Mouse (Mus musculus) spleen, embryonic (tissue): ENCODE measurements at regions not wholly inside any gene's neighbourhood (a gene's known extent, or its start where the extent isn't known, plus 50 kb on each side); places are given as distances from the start of the nearest gene placed in this dataset.

Source experiments
- CTCF ChIA-PET: fragments of 350-600 bp; sonication (Branson Sonifier 250); formaldehyde crosslinking; loops from one replicate; lab custom pipeline; 2022; lab: Charles Lee

- CTCF ChIA-PET: no interaction called here
These were observed 157.7 kb upstream of the 4930535I16Rik start for GRCm38 (mm10) chr4:124075551-124075950.

- CTCF ChIA-PET: no interaction called here
These were observed 155.8 kb upstream of the 4930535I16Rik start for GRCm38 (mm10) chr4:124073646-124074045.

- CTCF ChIA-PET: no interaction called here
These were observed 146.8 kb upstream of the 4930535I16Rik start for GRCm38 (mm10) chr4:124064601-124065000.

DNA sequence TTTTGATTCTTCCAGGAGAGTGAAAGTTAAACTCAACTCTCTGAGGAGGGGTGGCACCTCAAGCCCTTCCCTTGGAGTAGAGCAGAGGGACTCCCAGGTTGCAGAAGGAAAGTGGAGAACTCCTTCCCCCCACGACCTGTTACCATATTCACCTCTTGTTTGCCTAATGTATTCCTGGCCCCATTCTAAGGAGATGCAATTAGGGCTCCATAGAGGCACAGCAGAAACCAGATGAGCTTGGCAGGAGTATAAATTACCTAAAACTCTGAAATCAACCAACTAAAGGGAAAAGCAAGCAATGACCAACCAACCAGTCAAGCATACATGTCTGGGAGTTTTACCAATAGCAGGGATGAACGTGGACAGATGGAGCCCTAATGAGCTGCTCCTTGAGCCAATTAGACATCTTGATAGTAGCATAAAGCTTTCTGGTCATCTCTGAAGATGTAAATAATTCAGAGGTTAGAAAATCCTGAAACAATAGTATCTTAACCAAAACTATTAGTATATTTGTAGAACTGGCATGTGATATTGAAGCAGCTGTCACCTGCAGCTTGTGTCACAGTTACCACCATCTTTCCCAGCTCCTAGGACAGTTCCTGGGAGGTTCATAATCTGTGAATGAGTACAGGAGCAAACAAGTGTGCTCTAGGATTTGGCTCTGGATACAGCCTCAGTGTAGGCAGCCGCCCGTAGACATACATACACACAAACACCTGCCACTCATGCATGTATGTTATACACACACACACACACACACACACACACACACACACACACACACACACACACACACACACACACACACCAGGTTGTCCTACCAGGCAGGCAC lies 145.7 kb upstream of the 4930535I16Rik start:
- CTCF ChIA-PET: interaction anchor here (0.6 kb wide), 1 partner anchor 89 kb away, joined by 3 read pairs; no protein-coding TSS in a partner anchor

DNA sequence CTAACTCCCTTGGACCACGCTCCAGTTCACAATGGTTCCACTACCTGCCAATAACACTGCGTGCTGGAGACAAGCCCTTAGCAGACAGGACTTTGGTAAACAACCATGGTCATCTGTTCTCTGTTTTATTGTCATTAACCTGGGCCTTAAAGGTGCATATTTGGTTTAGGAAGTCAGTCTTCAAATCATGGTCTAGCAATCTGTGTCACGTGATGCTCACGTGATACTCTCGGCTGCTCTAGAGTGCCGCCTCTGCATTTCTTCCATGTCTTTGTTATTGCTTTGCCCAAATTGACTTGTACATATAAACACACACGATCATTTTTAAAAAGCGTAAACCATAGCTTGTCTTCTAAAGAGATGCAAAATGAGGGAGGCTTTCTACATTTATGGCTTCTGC lies 139.8 kb upstream of the 4930535I16Rik start:
- CTCF ChIA-PET: no interaction called here

- CTCF ChIA-PET: no interaction called here
These were observed 136.5 kb upstream of the 4930535I16Rik start for GRCm38 (mm10) chr4:124054240-124054760.

DNA sequence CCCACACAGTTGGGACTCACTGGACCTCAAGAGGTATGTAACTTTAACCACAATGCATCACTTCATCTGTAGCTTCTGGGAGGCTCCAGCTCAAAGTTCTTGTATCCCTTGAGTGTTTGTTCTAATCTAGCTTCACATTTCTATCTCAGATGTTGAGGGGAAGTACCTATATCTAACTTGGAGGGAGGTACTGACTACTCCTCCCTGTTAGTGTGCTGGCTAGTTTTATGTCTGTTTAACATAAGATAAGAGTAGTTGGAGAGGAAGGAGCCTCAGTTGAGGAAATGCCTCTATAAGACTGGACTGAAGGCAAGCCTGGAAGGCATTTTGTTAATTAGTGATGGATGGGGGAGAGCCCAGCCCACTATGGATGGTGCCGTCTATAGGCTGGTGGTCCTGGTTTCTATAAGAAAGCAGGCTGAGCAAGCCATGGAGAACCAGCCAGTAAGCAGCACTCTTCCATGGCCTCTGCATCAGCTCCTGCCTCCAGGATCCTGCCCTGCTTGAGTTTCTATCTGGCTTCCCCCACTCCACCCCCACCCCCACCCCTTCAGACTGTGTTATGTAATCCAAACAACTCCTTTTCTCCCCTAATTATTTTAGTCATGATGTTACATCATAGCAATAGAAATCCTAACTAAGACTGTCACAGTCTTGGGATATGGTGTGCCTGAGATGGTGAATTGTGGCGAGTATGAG lies 135.7 kb upstream of the 4930535I16Rik start:
- CTCF ChIA-PET: no interaction called here

DNA sequence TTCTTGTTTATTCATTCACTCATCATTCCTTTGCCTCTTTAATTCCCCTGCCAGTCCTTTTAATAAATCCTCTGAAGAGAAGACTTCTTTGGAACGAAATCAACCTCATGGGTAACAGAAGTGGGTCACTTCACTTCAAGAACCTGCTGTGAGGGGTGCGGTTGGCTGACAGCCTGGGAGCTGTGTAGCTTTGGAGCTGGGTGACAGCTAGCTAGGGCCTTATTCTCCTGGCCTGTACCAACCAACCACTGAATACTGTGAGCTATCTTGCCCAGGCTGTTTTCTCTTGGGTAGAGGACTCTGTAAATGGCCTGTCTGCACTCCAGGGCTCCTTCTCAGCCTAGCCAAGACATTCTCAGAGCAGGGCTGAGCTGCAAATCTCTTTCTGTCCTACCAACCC lies 134.6 kb upstream of the 4930535I16Rik start:
- CTCF ChIA-PET: no interaction called here

GRCm38 (mm10) chr4:124048348-124048831 lies 130.6 kb upstream of the 4930535I16Rik start:
- CTCF ChIA-PET: no interaction called here

DNA sequence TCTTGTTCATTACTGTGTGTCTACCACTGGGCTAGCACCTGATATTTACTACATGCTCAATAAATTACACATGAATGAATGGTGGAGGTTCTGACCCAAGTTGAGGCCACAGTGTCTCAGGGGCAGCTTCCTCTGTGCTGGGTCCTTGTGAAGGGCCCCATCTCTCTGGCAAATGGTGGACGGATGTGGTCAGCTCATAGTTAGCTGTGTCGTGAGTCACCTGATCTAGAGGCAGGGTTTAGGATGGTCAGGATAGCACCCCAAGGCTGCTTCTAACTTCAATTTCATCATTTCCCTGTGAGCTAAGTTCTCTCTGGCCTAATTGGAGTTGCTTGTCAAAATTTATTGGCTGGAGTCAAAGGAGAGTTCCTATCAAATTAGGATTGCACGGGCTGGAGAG lies 130.1 kb upstream of the 4930535I16Rik start:
- CTCF ChIA-PET: no interaction called here

DNA sequence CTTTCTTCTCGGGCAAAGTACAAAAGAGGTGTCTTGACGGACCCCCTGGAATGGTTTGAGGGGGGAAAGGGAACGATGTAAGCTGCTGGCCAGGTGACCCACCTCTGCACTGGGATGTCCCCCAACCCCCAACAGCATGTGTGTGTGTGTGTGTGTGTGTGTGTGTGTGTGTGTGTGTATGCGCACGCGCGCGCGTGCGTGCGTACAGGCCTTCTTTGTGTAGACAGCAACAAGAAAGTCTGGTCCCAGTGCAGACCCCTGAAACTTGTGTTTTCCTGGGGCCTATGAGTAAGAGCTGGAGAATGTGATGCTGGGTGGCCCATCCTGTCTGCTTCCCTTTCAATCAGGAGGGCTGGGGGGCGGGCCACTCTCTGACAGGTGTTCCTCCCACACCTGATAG lies 118.7 kb upstream of the 4930535I16Rik start:
- CTCF ChIA-PET: no interaction called here

DNA sequence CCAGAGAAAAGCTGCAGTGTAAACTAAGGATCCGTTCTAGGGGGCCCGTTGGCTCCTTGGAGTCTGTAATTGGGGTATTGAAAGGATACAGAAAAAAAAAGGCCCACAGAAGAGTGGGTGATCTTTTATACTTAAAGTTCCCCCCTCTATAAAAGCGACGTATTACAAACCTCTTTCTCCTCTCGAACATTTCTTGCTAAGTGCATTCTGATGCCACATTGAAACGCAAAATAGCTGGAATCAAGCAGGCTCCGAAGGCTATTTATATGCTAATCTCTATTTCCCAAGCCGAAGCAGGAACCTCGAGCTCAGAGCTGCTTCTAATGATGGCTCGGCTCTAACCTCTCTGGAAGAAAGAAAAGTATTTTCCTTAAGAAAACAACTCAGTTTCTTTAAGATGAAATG lies 117.8 kb upstream of the 4930535I16Rik start:
- CTCF ChIA-PET: no interaction called here

DNA sequence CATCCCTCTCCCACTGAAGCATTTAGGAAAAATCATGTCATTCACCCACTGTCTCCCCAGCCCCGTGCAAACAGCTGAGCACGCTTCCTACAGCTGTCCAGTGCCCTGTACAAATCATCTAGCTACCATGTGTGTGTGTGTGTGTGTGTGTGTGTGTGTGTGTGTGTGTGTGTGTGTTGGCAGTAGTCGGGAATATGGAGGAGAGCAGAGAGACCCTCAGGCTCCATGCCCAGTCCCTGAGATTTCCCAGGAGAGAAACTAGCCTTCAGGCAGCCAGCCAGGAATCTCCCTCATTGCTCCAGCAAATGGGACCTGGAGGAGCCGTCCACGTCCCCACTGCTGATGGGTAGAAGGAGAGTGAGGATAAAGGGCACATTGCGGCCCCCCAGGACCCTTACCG lies 117.4 kb upstream of the 4930535I16Rik start:
- CTCF ChIA-PET: interaction anchor here (0.6 kb wide), 1 partner anchor 73 kb away, joined by 4 read pairs; no protein-coding TSS in a partner anchor

DNA sequence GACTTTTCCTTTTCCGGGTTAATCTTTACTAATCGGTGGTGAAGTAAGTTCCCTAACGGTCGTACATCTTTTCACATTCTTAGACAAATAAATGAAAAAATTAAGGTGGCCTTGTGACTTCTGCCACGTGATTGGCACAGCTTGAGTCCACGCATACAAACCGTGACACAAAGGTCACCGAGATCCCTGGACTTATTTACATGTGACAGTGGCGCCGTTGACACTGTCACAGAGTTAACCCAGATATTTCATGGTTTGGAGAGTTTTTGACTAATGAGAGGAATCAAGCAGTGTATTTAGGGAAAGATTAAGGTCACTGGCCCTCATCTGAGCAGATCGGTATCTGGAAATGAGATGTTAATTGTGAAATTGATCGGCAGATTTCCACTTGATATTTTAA lies 110.2 kb upstream of the 4930535I16Rik start:
- CTCF ChIA-PET: no interaction called here

- CTCF ChIA-PET: no interaction called here
These were observed 98.6 kb upstream of the 4930535I16Rik start for GRCm38 (mm10) chr4:124016401-124016800.

DNA sequence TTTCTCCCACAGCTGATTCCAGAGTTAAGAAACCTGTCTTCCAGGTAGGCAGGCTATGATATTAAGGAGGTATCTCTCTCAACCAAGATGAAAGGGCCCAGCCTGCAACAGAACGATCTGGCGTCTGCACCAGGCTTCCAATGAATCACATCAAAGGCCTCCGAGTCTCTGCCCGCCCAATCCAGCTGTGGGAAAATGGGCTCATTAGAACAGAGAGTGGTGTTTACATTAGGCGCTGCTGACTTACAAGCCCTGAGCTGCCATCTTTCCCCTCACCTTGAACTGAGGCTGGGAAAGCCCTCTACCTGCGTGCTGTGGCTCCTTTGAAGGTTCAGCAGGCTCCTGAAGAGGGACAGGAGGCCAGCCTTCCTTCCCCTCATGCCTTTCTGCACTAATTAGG lies 97.5 kb upstream of the 4930535I16Rik start:
- CTCF ChIA-PET: no interaction called here

DNA sequence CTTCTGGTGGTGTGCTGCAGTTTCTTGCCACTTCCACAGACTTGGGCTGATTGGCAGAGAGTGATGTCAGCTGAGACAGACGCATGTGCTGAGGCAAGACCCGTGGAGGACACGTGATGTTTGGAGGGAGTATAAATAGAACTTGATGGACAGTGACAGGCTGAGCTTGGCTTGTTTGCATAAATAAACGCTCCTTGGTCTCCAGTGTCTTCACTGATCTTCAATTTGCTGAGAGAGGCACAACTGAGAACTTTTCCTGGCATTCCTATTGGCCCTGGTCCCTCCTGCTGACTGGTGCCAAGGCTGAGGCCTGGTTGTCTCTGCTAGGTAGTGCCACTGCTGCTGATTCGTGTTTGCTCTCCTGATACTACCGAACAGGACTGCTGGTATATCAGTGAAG lies 94.6 kb upstream of the 4930535I16Rik start:
- CTCF ChIA-PET: no interaction called here

GRCm38 (mm10) chr4:124008725-124009124 lies 90.9 kb upstream of the 4930535I16Rik start:
- CTCF ChIA-PET: no interaction called here

DNA sequence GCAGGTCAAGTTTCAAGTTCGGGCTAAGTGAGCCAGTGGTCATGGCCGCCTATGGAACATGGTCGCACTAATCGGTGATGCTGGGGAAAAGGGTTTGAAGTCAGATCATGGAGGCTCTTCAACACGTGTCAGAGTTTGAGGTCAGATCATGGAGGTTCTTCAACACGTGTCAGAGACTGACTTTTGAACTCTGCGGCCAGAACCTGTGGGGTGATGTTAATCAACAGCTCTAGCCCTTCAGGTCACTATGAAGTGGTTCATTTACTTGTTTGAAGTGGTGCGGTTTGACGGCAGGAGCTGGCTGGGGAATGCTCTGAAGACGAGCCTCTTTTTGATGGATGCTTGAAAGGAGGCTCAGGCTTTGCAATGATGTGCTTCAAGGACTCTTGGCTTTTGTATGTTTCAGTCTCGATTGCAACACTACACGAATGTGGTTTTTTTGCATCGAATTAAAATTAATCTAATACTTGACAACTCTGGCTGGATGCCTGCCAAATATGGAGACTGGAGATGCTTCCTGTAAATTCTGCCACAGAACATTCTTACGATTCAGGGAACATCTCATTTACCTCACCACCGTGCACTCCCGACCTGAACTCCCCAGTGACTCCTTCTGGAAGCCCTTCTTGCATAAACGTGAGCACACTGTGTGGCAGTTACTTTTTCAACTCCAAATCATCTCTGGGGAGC lies 87.9 kb upstream of the 4930535I16Rik start:
- CTCF ChIA-PET: no interaction called here

- CTCF ChIA-PET: no interaction called here
These were observed 84.9 kb upstream of the 4930535I16Rik start for GRCm38 (mm10) chr4:124002760-124003159.

GRCm38 (mm10) chr4:124002105-124002504 lies 84.3 kb upstream of the 4930535I16Rik start:
- CTCF ChIA-PET: no interaction called here

DNA sequence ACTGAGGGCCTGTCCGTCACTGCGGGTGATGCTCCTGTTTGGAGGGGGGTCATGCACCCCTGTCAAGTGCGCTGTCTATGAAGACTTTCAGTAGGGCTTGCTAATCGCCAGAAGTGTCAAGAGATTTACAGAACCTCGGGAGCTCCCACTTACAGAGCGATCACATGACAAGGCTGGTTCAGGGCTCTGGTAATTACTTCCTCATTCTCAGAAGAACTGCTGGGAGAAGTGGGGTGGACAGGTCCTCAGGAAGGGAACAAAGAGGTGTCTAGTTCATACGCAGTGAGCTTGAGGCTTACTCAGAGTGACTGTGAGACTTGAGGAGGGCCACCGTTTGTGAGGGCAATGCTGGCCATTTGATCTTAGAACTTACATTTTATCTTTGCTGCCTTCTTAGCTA lies 78.0 kb upstream of the 4930535I16Rik start:
- CTCF ChIA-PET: no interaction called here
